In the genomic region with DNA sequence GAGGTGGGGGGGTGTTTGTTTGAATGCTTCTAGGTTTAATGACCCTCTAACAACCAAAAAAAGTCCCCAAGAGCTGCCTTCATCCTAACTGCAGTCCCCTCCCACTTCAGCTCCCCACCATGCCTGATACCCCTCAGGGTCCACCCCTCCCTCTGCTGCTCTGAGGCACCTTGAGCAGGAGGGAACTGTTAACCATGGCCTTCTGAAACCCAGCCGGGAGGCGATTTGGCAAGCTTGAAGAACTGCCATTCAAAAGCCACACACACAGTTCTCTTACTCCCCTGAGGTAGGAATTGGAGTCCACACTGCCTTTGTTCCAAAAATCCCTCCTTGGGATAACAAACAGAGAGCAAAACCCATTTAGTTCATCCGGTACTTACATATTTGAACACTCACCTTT, we compare ENCODE assay signal across 26 mouse cellular contexts. TPM values are rescaled to one million over a fixed set of nuclear protein-coding genes. Genes with fewer than 3 reads are reported as not detected.
DNase-seq lines count a peak whose midpoint lies in the region; ATAC-seq and TF ChIP-seq lines count a peak whose summit lies in the region.
"Had no signal": no experiment of that assay in that cellular context is flagged by ENCODE, and none has a peak within 500 bp of the region (broad histone marks: within the 10 kb centered on the region; RNA-seq: fewer than 3 reads in every experiment).

No protein-coding gene starts in this region.

- no peak for ATAC-seq in forebrain, postnatal 0 days
- ATAC-seq in forebrain, embryonic 15.5 days (replicated peaks) = no peak
- no peak for ATAC-seq in kidney, postnatal 0 days (replicated peaks; ENCODE audit: low FRiP score, low read depth)
- ATAC-seq: activated CD4-positive, CD25-positive, alpha-beta regulatory T cell, adult 4 months; CD4-positive, CD25-positive, alpha-beta regulatory T cell, adult 4 months; forebrain, embryonic 16.5 days; hindbrain, postnatal 0 days; inflammation-experienced regulatory T-cells, adult 6 months; intestine, embryonic 16.5 days had no signal

- H3K27me3 ChIP-seq in forebrain, postnatal 0 days (ENCODE audit: insufficient read depth, low read length) = no peaks in the 10 kb centered on the region; the same call in 1 of the 2 replicates
- peaks cover 5% of the 10 kb centered on the region; the same call in 1 of the 2 replicates for H3K27me3 ChIP-seq in forebrain, embryonic 15.5 days
- H3K27me3 ChIP-seq in kidney, postnatal 0 days (ENCODE audit: insufficient read depth, low read length) = no peaks in the 10 kb centered on the region; the same call in 1 of the 2 replicates
- H3K27me3 ChIP-seq in ES-Bruce4 (ENCODE audit: control insufficient read depth, insufficient read depth, low read length, poor library complexity, severe bottlenecking) = no peaks in the 10 kb centered on the region
- H3K27me3 ChIP-seq: embryonic facial prominence, embryonic 13.5 days had no signal

- no peak for TF ChIP-seq CTCF in forebrain, postnatal 0 days (IDR thresholded peaks at IDR 0.05; ENCODE audit: low read depth)
- TF ChIP-seq CTCF in kidney, postnatal 0 days (IDR thresholded peaks at IDR 0.05; ENCODE audit: low read depth) = no peak
- no peak for TF ChIP-seq CTCF in ES-Bruce4 (IDR thresholded peaks at IDR 0.05; ENCODE audit: low read depth, low read length)
- no peak for TF ChIP-seq CTCF in brain, embryonic 14.5 days (IDR thresholded peaks at IDR 0.05; ENCODE audit: borderline replicate concordance, extremely low read depth, insufficient read depth, insufficient read length)

- no peak overlapping the region for H3K4me2 ChIP-seq in forebrain, postnatal 0 days (ENCODE audit: low read depth)
- no peak overlapping the region for H3K4me2 ChIP-seq in forebrain, embryonic 15.5 days (replicated peaks)
- no peak overlapping the region for H3K4me2 ChIP-seq in kidney, postnatal 0 days (ENCODE audit: low read length)
- H3K4me2 ChIP-seq: embryonic facial prominence, embryonic 13.5 days; heart, embryonic 13.5 days; hindbrain, embryonic 14.5 days had no signal

- 0 out of 2 replicates have a peak, but pooled peaks have one; percentile 1 for TF ChIP-seq EP300 in ES-Bruce4 (IDR thresholded peaks at IDR 0.05; ENCODE audit: insufficient read depth, low read depth, low read length)

- H3K9me3 ChIP-seq in forebrain, postnatal 0 days (ENCODE audit: low read length) = no peaks in the 10 kb centered on the region
- no peaks in the 10 kb centered on the region for H3K9me3 ChIP-seq in forebrain, embryonic 15.5 days
- no peaks in the 10 kb centered on the region for H3K9me3 ChIP-seq in kidney, postnatal 0 days (replicated peaks; ENCODE audit: low read length)
- no peaks in the 10 kb centered on the region for H3K9me3 ChIP-seq in ES-Bruce4 (replicated peaks; ENCODE audit: control insufficient read depth, insufficient read depth, low read length, poor library complexity, severe bottlenecking)
- H3K9me3 ChIP-seq: embryonic facial prominence, embryonic 13.5 days; forebrain, embryonic 10.5 days; heart, embryonic 13.5 days had no signal

- no peaks in the 10 kb centered on the region for H3K4me1 ChIP-seq in forebrain, postnatal 0 days (ENCODE audit: insufficient read depth)
- peaks cover 19% of the 10 kb centered on the region for H3K4me1 ChIP-seq in forebrain, embryonic 15.5 days
- H3K4me1 ChIP-seq in kidney, postnatal 0 days (replicated peaks; ENCODE audit: insufficient read depth, low read length) = no peaks in the 10 kb centered on the region
- H3K4me1 ChIP-seq in ES-Bruce4 (ENCODE audit: control insufficient read depth, insufficient read depth, low read length) = no peaks in the 10 kb centered on the region

- TF ChIP-seq POLR2A in ES-Bruce4 (IDR thresholded peaks at IDR 0.05; ENCODE audit: insufficient read depth, low read length) = no peak
- TF ChIP-seq POLR2A in brain, embryonic 14.5 days (IDR thresholded peaks at IDR 0.05; ENCODE audit: borderline replicate concordance, extremely low read depth, insufficient read depth, insufficient read length, poor library complexity, severe bottlenecking) = no peak

- no peak overlapping the region for H3K27ac ChIP-seq in forebrain, postnatal 0 days (ENCODE audit: low read depth, low read length)
- no peak overlapping the region for H3K27ac ChIP-seq in forebrain, embryonic 15.5 days (replicated peaks)
- H3K27ac ChIP-seq in kidney, postnatal 0 days = no peak overlapping the region
- H3K27ac ChIP-seq in ES-Bruce4 (ENCODE audit: insufficient read depth, low read length) = no peak overlapping the region
- H3K27ac ChIP-seq: embryonic facial prominence, embryonic 13.5 days; forebrain, embryonic 10.5 days; gastrocnemius, adult 2 months; heart, embryonic 13.5 days; hindbrain, embryonic 14.5 days; hindbrain, postnatal 0 days had no signal

- DNase-seq in forebrain, postnatal 0 days = peak; percentile 11
- peak; percentile 21 for DNase-seq in kidney, postnatal 0 days (ENCODE audit: low spot score)
- DNase-seq in kidney, adult 11 months = no peak
- peak; percentile 61 for DNase-seq in brain, embryonic 14.5 days (ENCODE audit: low read depth)
- DNase-seq: adrenal gland, adult 8-10 months; adrenal gland, postnatal 25 days; cerebellum, adult 18-20 months; cerebellum, adult 9-10 months; cerebellum, postnatal 14 days; gastrocnemius, adult 2 months; gastrocnemius, postnatal 14 days; heart, adult 18-20 months; heart, postnatal 14 days; heart, postnatal 4 days had no signal

- WGBS in forebrain, postnatal 0 days = 33% methylated on average over 3 of the region's 3 CpGs
- WGBS in forebrain, embryonic 15.5 days = 20% methylated on average over 3 of the region's 3 CpGs
- WGBS in kidney, postnatal 0 days = 34% methylated on average over 3 of the region's 3 CpGs

- no peak overlapping the region for H3K9ac ChIP-seq in forebrain, postnatal 0 days
- no peak overlapping the region for H3K9ac ChIP-seq in forebrain, embryonic 15.5 days (replicated peaks)
- H3K9ac ChIP-seq in kidney, postnatal 0 days (ENCODE audit: low read depth, low read length) = no peak overlapping the region
- H3K9ac ChIP-seq in ES-Bruce4 (ENCODE audit: low read depth, poor library complexity, severe bottlenecking) = no peak overlapping the region
- H3K9ac ChIP-seq: embryonic facial prominence, embryonic 13.5 days; heart, embryonic 13.5 days; hindbrain, embryonic 14.5 days had no signal

- H3K36me3 ChIP-seq in forebrain, postnatal 0 days (ENCODE audit: insufficient read depth) = no peaks in the 10 kb centered on the region
- H3K36me3 ChIP-seq in forebrain, embryonic 15.5 days = no peaks in the 10 kb centered on the region
- no peaks in the 10 kb centered on the region for H3K36me3 ChIP-seq in kidney, postnatal 0 days (ENCODE audit: insufficient read depth, low read length)
- H3K36me3 ChIP-seq in ES-Bruce4 (ENCODE audit: control insufficient read depth, insufficient read depth, low read length, poor library complexity, severe bottlenecking) = no peaks in the 10 kb centered on the region
- H3K36me3 ChIP-seq: embryonic facial prominence, embryonic 13.5 days; forebrain, embryonic 10.5 days; heart, embryonic 13.5 days had no signal

- H3K4me3 ChIP-seq in forebrain, postnatal 0 days (ENCODE audit: low read depth, low read length) = no peak overlapping the region
- no peak overlapping the region for H3K4me3 ChIP-seq in forebrain, embryonic 15.5 days
- no peak overlapping the region for H3K4me3 ChIP-seq in kidney, postnatal 0 days (replicated peaks; ENCODE audit: low read depth, low read length)
- no peak overlapping the region for H3K4me3 ChIP-seq in ES-Bruce4 (ENCODE audit: low read depth, low read length)
- H3K4me3 ChIP-seq: embryonic facial prominence, embryonic 13.5 days; forebrain, embryonic 10.5 days; gastrocnemius, adult 2 months; heart, embryonic 13.5 days had no signal

RNA-seq across cellular contexts. Expression of gene Tspan3, which starts 29.9 kb away (rescaled TPM):
- total RNA-seq in forebrain, postnatal 0 days (2014; rRNA removed) = 414 and 430 TPM in 2 replicates
- polyA plus RNA-seq in forebrain, postnatal 0 days (2015; fragmentation: Nextera tagmentation; extraction: Ambion mirVana) = 642 and 649 TPM in 2 replicates
- 511 and 552 TPM in 2 replicates for polyA plus RNA-seq in forebrain, embryonic 15.5 days (2015; fragmentation: Nextera tagmentation; extraction: Ambion mirVana)
- polyA plus RNA-seq in kidney, postnatal 0 days (2015; fragmentation: Nextera tagmentation; extraction: Ambion mirVana) = 452 and 462 TPM in 2 replicates
- 91.2 and 96.4 TPM in 2 replicates for polyA plus RNA-seq in ES-Bruce4 (2011; ENCODE audit: insufficient read depth, insufficient read length, low read depth, missing spikeins)
- 382 and 433 TPM in 2 replicates for polyA plus RNA-seq in brain, embryonic 14.5 days (2012; rRNA removed)
